Mouse (Mus musculus) embryo, embryonic 11 days (tissue): ENCODE data around the gene Tnc.

ENCODE experiments used
- DNase-seq: peaks from one replicate; pipeline ENCODE4 v3.0.0-alpha.2; 2015

The Tnc gene

GRCm38 (mm10) chr4:64024041-64024779 is 22.6 kb downstream of the Tnc start:
- no peak for DNase-seq

- DNase-seq: no peak
Observed at GRCm38 (mm10) chr4:64020930-64021589, 25.8 kb downstream of the Tnc start.

- no peak for DNase-seq
Observed at GRCm38 (mm10) chr4:64020151-64020550, 26.7 kb downstream of the Tnc start.

- no peak for DNase-seq
Observed at GRCm38 (mm10) chr4:64011308-64011707, 35.5 kb downstream of the Tnc start.

GRCm38 (mm10) chr4:64009936-64010335 is 36.9 kb downstream of the Tnc start:
- no peak for DNase-seq

GRCm38 (mm10) chr4:64005198-64005597 is 41.6 kb downstream of the Tnc start:
- no peak for DNase-seq

GRCm38 (mm10) chr4:64003677-64004076 is 43.1 kb downstream of the Tnc start:
- DNase-seq: no peak

- no peak for DNase-seq
Observed at GRCm38 (mm10) chr4:64002168-64002567, 44.6 kb downstream of the Tnc start.

GRCm38 (mm10) chr4:64000788-64001187 is 46.0 kb downstream of the Tnc start:
- no peak for DNase-seq

GRCm38 (mm10) chr4:64000293-64000692 is 46.5 kb downstream of the Tnc start:
- no peak for DNase-seq

GRCm38 (mm10) chr4:63993462-63994113 is 53.2 kb downstream of the Tnc start:
- no peak for DNase-seq

- DNase-seq: no peak
Observed at GRCm38 (mm10) chr4:63990216-63990615, 56.6 kb downstream of the Tnc start.

- no peak for DNase-seq
Observed at GRCm38 (mm10) chr4:63988090-63988489, 58.7 kb downstream of the Tnc start.

- DNase-seq: no peak
Observed at GRCm38 (mm10) chr4:63986576-63986975, 60.2 kb downstream of the Tnc start.

GRCm38 (mm10) chr4:63983098-63983445 is 63.7 kb downstream of the Tnc start:
- DNase-seq: no peak

GRCm38 (mm10) chr4:63982425-63983097 is 64.3 kb downstream of the Tnc start:
- no peak for DNase-seq

GRCm38 (mm10) chr4:63980211-63980794 is 66.5 kb downstream of the Tnc start:
- no peak for DNase-seq

- DNase-seq: peak; percentile 74
Observed at GRCm38 (mm10) chr4:63979635-63980034, 67.2 kb downstream of the Tnc start.

GRCm38 (mm10) chr4:63972536-63972935 is 74.3 kb downstream of the Tnc start:
- DNase-seq: no peak

- DNase-seq: no peak
Observed at GRCm38 (mm10) chr4:63971762-63972161, 75.1 kb downstream of the Tnc start.

- no peak for DNase-seq
Observed at GRCm38 (mm10) chr4:63970925-63971324, 75.9 kb downstream of the Tnc start.

- no peak for DNase-seq
Observed at GRCm38 (mm10) chr4:63969891-63970290, 76.9 kb downstream of the Tnc start.

GRCm38 (mm10) chr4:63963410-63963809 is 83.4 kb downstream of the Tnc start:
- DNase-seq: peak; percentile 31
